Mouse (Mus musculus) forebrain, embryonic 14.5 days (tissue): ENCODE measurements around the gene 4931428F04Rik. TPM values are rescaled to one million over a fixed set of nuclear protein-coding genes. Genes with fewer than 3 reads are reported as not detected.
"Not testable (repeated sequence)": the region's sequence is repeated elsewhere in the genome, so short reads cannot be mapped to it uniquely, and the experiment has no call there.

Experiments used
- ATAC-seq: fragments of 200-750 bp; cut with Nextera tagmentation; 2 replicates; pipeline ENCODE4 v1.8.0; 2017; ENCODE audit warnings: mild to moderate bottlenecking, moderate library complexity
- DNase-seq: peaks from one replicate; pipeline ENCODE4 v3.0.0-alpha.2; 2015; ENCODE audit warnings: low spot score
- H3K27ac ChIP-seq: fragments of 300-500 bp; sonication (generic); 2 replicates; pipeline ENCODE4 v1.5.1; 2014; ENCODE audit warnings: low read depth, mild to moderate bottlenecking, control low read depth, low read length, moderate library complexity
- H3K27me3 ChIP-seq: fragments of 300-500 bp; sonication (generic); replicated peaks from 2 replicates; pipeline ENCODE4 v1.6.1; 2014; ENCODE audit warnings: low read length, control low read depth, mixed read lengths; ENCODE audit not compliant: control insufficient read depth, insufficient read depth
- H3K36me3 ChIP-seq: fragments of 300-500 bp; sonication (generic); 2 replicates; pipeline ENCODE4 v1.6.1; 2014; ENCODE audit warnings: low read length, control low read depth; ENCODE audit not compliant: control insufficient read depth, insufficient read depth
- H3K4me1 ChIP-seq: fragments of 300-500 bp; sonication (generic); 2 replicates; pipeline ENCODE4 v1.6.1; 2014; ENCODE audit warnings: antibody characterized with exemption, low read length, control low read depth; ENCODE audit not compliant: control insufficient read depth, insufficient read depth
- H3K4me2 ChIP-seq: fragments of 300-500 bp; sonication (generic); 2 replicates; pipeline ENCODE4 v1.6.1; 2014; ENCODE audit warnings: mild to moderate bottlenecking, control low read depth, low read length
- H3K4me3 ChIP-seq: fragments of 300-500 bp; sonication (generic); 2 replicates; pipeline ENCODE4 v1.5.1; 2014; ENCODE audit warnings: low read depth, low read length, control low read depth
- H3K9ac ChIP-seq: fragments of 300-500 bp; sonication (generic); 2 replicates; pipeline ENCODE4 v1.6.1; 2014; ENCODE audit warnings: mild to moderate bottlenecking, low read length, control low read depth, moderate library complexity
- H3K9me3 ChIP-seq: fragments of 300-500 bp; sonication (generic); replicated peaks from 2 replicates; pipeline ENCODE4 v1.6.1; 2016; ENCODE audit warnings: low read length, control low read depth, mixed read lengths; ENCODE audit not compliant: control insufficient read depth
- WGBS: fragments of 180-500 bp; shearing (Covaris S2); extraction: QIAGEN DNeasy Blood & Tissue Kit; methylation state at CpG from one replicate; pipeline ENCODE4 v1.1.7; 2014; 5-methylcytosine and 5-hydroxymethylcytosine counted together
- polyA plus RNA-seq: library from polyadenylated mRNA; unstranded; fragments of >200 nt; fragmentation: Nextera tagmentation; extraction: Ambion mirVana; gene quantifications from 2 replicates; pipeline ENCODE4 v1.2.1, GENCODE M21; 2014

The 4931428F04Rik gene
- polyA plus RNA-seq, 1 experiment from 2014 or later: 67.9 TPM

DNA sequence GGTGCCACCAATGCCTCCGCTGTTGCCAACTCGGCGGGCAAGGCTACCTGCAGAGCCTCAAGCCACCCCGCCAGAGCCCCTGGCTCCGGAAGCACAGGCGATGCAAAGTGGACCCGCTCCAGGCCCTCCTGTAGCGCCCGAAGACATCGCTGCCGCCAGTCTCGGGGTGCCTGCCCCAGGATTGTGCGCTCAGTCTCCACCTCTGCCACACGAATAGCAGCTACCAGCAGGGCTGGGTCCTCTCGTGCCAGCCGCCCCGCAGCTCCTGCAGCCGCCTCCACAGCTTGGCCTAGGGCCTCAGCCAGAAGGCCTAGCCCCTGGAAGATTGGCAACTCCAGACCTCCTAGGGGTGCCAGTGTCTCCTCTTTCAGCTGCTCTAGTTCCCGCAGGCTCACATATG, 3.7 kb upstream of the 4931428F04Rik start:
- WGBS: 74% methylated on average over 19 of the region's 19 CpGs
- Histone ChIP-seq H3K9ac (no peak overlapping the region), H3K4me3 (no peak overlapping the region), H3K9me3 (no peaks in the 10 kb centered on the region), H3K27me3 (peaks cover 5% of the 10 kb centered on the region), H3K27ac (no peak overlapping the region), H3K4me1 (peaks cover 15% of the 10 kb centered on the region), H3K36me3 (no peaks in the 10 kb centered on the region), H3K4me2 (no peak overlapping the region)
- DNase-seq (no peak), ATAC-seq (no peak)

DNA sequence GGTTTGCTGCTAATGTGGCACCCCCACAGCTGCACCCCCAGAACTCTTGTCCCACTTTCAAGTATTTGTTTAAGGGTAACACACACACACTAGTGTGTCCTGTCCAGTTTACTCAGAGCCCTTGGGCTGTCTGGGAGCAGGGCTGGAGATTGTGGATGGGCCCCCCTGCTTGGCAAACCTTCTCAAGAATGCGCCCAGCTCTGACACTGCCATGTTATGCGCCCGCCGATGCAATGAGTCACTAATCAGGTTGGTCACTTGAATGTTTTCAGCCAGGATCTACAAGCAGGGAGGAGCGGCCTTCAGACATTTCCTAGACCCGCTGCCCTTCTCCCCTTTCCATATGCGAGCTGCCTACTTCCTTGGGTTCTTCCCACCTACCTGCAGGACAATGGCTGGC, 2.8 kb upstream of the 4931428F04Rik start:
- no peak for DNase-seq

DNA sequence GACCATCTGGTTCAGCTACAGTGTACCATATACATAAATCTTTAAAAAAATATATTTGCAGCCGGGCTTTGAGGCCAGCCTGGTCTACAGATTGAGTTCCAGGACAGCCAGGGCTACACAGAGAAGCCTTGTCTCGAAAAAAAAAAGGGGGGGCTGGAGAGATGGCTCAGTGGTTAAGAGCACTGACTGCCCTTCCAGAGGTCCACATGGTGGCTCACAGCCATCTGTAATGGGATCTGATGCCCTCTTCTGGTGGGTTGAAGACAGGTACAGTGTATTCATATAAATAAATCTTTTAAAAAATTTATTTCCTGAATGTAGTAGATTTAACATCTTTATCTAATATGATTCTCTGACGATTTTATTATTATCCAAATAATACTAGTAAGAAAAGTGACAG, 2.1 kb upstream of the 4931428F04Rik start:
- not testable (repeated sequence) for H3K36me3 ChIP-seq, H3K27me3 ChIP-seq, H3K4me2 ChIP-seq, DNase-seq, H3K4me3 ChIP-seq, H3K27ac ChIP-seq, H3K9me3 ChIP-seq, H3K9ac ChIP-seq, ATAC-seq
- WGBS: 73% methylated on average over 3 of the region's 3 CpGs
- H3K4me1 ChIP-seq: peaks cover 17% of the 10 kb centered on the region

More for the DNA sequence above, 2.8 kb upstream of the 4931428F04Rik start:
- 86% methylated on average over 7 of the region's 7 CpGs for WGBS
- Histone ChIP-seq H3K4me2 (no peak overlapping the region), H3K27ac (no peak overlapping the region), H3K9me3 (no peaks in the 10 kb centered on the region), H3K4me3 (no peak overlapping the region), H3K9ac (no peak overlapping the region), H3K27me3 (peaks cover 5% of the 10 kb centered on the region), H3K4me1 (peaks cover 16% of the 10 kb centered on the region), H3K36me3 (no peaks in the 10 kb centered on the region)
- no peak for ATAC-seq

DNA sequence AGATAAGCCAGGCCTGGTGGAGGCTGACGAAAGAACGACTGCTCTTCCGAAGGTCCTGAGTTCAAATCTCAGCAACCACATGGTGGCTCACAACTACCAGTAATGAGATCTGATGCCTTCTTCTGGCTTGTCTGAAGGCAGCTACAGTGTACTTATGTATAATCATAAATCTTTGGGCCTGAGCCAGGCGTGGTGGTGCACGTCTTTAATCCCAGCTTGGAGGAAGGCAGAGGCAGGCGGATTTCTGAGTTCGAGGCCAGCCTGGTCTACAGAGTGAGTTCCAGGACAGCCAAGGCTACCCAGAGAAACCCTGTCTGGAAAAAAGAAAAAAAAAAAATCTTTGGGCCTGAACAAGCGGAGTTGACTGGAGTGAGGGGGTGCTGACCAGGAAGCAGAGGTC, 1.7 kb upstream of the 4931428F04Rik start:
- not testable (repeated sequence) for H3K9ac ChIP-seq, DNase-seq, H3K27ac ChIP-seq, H3K4me3 ChIP-seq, ATAC-seq, H3K9me3 ChIP-seq, H3K27me3 ChIP-seq, H3K4me2 ChIP-seq, H3K36me3 ChIP-seq
- WGBS: 86% methylated on average over 8 of the region's 8 CpGs
- peaks cover 17% of the 10 kb centered on the region for H3K4me1 ChIP-seq

DNA sequence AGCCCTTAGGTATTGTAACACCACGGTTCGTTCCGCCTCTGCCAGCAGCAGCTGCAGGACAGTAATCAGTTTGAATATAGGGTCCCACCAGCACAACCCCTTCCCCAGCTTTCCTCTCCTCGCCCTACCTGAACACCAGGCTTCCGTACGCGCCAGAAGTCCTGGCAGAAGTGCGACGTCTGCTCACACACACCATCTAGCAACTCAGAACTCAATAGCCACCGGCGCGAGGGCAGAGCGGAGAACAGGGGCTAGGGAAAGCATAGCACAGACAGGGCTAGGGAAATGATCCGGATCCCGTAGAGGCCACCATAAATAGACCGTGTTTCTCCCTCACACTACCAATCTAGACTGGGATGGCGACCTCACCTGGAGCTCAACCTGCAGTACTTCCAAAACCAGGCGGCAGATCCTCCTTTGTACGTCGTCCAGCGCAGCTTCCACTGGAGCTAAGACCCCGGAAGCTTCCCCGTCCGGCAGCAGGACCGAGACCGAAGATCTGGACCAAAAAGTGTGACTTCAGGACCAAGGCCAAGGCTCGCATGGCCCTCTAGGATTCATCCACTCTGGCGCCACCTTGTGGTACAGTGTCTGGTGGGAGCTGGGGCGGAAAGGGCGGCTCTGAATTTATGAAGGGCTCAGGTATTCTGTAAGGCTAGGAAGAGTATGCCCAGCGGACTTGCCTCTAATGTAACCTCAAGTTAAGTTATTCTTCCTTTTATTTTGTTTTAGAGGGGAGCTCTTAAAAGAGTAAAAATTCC, 1.1 kb upstream of the 4931428F04Rik start:
- peak; percentile 84 for DNase-seq
- peak overlapping the region; percentile 50 for H3K4me3 ChIP-seq
- ATAC-seq: no peak
- peaks cover 5% of the 10 kb centered on the region for H3K27me3 ChIP-seq
- 6% methylated on average over 31 of the region's 31 CpGs for WGBS
- H3K9me3 ChIP-seq: no peaks in the 10 kb centered on the region
- H3K4me1 ChIP-seq: peaks cover 22% of the 10 kb centered on the region
- H3K9ac ChIP-seq: peak overlapping the region; percentile 69
- no peak overlapping the region for H3K27ac ChIP-seq
- no peaks in the 10 kb centered on the region for H3K36me3 ChIP-seq
- peak overlapping the region; percentile 67 for H3K4me2 ChIP-seq

DNA sequence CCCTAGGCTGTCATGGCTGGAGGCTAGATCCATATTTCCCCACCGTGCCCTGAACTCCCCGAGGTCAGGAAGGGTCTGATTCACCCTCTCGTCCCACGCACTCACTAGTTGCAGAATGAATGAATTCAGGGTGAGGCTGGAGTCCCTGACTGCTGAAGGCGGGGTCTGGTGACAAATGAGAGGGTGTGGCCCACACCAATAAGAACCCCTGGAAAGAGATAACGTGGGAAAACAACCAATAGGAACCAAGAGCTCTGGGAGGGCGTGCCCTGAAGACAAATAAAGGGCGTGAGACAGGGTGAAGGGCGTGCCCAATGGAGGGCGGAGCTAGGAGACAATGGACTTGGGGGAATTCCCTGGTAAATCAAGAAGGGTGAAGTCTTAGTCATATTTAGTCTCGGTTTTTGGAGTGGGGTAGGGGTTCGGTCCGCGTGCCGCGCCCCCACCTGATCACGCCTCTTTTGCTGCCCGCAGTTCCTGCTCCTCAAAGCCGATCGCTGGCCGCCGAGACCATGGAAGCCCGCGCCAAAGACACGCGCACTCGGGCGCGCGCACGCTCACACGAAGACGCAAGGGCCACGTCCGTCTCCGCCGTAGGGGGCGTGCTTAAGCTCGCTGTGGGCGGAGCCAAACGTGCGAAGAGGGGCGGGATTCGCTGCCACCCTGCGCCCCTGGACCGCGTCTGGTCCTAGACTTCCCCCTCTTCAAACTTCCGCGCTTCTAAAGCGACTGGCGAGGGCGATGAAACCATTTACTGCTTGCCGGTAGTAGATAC, 519 bp downstream of the 4931428F04Rik start:
- peaks cover 5% of the 10 kb centered on the region for H3K27me3 ChIP-seq
- peak; percentile 98 for DNase-seq
- peaks cover 9% of the 10 kb centered on the region for H3K36me3 ChIP-seq
- no peaks in the 10 kb centered on the region for H3K9me3 ChIP-seq
- peak overlapping the region; percentile 67 for H3K4me2 ChIP-seq
- H3K27ac ChIP-seq: peak overlapping the region; percentile 92
- peak; percentile 93 for ATAC-seq
- H3K9ac ChIP-seq: peak overlapping the region; percentile 69
- H3K4me1 ChIP-seq: peaks cover 22% of the 10 kb centered on the region
- peak overlapping the region; percentile 50 for H3K4me3 ChIP-seq
- under 1% methylated on average over 53 of the region's 53 CpGs for WGBS

DNA sequence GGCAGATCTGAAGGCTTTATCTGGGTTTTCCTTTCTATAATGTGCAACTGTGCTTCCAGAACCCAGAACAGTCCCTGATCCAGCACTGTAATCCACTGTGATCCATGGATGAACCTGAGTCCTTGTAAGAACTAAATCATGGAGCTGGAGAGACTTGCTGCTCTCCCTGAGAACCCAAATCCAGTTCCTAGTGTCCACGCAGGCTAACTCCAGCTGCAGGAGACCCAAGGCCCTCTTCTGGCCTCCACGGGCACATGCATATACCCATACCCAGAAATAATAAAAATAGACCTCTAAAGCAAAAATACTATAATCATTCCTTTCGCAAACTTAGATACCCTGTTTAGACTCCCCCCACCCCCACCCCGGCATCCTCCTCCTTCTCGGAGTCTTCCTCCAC, 1.4 kb downstream of the 4931428F04Rik start:
- peaks cover 22% of the 10 kb centered on the region for H3K4me1 ChIP-seq

DNA sequence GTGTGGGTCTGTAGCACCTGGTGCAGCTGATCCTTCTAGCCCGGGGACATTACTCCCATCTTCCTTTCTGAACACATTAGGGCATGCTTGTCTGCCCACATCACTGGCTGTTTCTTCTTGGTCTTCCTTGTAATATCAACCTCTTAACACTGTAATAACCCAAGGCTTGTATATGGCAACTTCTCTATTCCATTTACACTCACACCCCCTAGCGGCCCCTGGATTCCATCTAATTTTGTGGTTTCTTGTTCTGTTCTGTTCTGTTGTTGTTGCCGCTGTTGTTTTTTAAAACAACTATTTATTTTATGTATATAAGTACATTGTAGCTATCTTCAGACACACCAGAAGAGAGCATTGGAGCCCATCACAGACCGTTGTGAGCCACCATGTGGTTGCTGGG, 2.8 kb downstream of the 4931428F04Rik start:
- WGBS: 86% methylated on average over 4 of the region's 4 CpGs
- ATAC-seq (no peak), DNase-seq (no peak)
- no peaks in the 10 kb centered on the region for H3K9me3 ChIP-seq
- peaks cover 24% of the 10 kb centered on the region for H3K36me3 ChIP-seq
- H3K27me3 ChIP-seq: peaks cover 5% of the 10 kb centered on the region
- H3K9ac ChIP-seq: no peak overlapping the region
- H3K4me2 ChIP-seq: peak overlapping the region; percentile 18; the same call in 1 of the 2 replicates
- no peak overlapping the region for H3K27ac ChIP-seq
- no peak overlapping the region for H3K4me3 ChIP-seq
- peaks cover 22% of the 10 kb centered on the region for H3K4me1 ChIP-seq

More for the DNA sequence above, 1.4 kb downstream of the 4931428F04Rik start:
- Histone ChIP-seq H3K4me2 (peak overlapping the region; percentile 67), H3K27me3 (peaks cover 5% of the 10 kb centered on the region), H3K4me3 (peak overlapping the region; percentile 50), H3K9me3 (no peaks in the 10 kb centered on the region), H3K27ac (no peak overlapping the region), H3K9ac (peak overlapping the region; percentile 69; the same call in 1 of the 2 replicates), H3K36me3 (peaks cover 11% of the 10 kb centered on the region)
- DNase-seq (no peak), ATAC-seq (no peak)
- WGBS: 88% methylated on average over 5 of the region's 5 CpGs

DNA sequence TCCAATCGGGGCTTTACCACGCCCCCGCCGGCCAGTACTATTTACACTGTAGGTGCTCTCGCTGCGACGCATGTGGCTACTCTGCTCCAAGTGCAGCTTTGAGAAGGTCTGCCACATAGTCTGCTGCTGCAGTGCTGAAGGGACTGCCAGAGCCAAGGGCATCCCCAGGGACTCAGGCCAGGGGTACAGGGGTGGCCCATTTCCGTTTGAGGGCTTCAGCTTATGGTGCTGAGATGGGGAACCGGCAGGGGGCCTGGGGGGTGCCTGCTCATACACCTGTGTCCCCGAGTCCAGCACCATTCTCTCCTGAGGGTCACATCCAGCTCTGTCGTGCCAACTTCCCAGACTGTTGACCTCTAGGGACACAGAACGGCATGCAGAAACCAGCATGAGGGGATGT, 4.2 kb downstream of the 4931428F04Rik start:
- Histone ChIP-seq H3K4me3 (no peak overlapping the region), H3K27ac (no peak overlapping the region), H3K36me3 (peaks cover 33% of the 10 kb centered on the region), H3K4me1 (peaks cover 22% of the 10 kb centered on the region), H3K27me3 (peaks cover 2% of the 10 kb centered on the region), H3K9ac (no peak overlapping the region), H3K4me2 (no peak overlapping the region), H3K9me3 (no peaks in the 10 kb centered on the region)
- ATAC-seq (no peak), DNase-seq (no peak)
- WGBS: 50% methylated on average over 12 of the region's 12 CpGs
